Mouse (Mus musculus): ENCODE measurements around the gene Ralgapa2. TPM values are rescaled to one million over a fixed set of nuclear protein-coding genes. Genes with fewer than 3 reads are reported as not detected.

Gene Ralgapa2
- polyA plus RNA-seq, 1 experiment = 26.6 TPM

- no peaks in the 10 kb centered on the region for H3K36me3 ChIP-seq (ENCODE audit: control insufficient read depth, insufficient read depth, low read length, poor library complexity, severe bottlenecking)
- no peaks in the 10 kb centered on the region for H3K9me3 ChIP-seq (replicated peaks; ENCODE audit: control insufficient read depth, insufficient read depth, low read length, poor library complexity, severe bottlenecking)
- H3K27me3 ChIP-seq (ENCODE audit: control insufficient read depth, insufficient read depth, low read length, poor library complexity, severe bottlenecking) = no peaks in the 10 kb centered on the region
- no peak overlapping the region for H3K9ac ChIP-seq (ENCODE audit: low read depth, poor library complexity, severe bottlenecking)
- H3K4me3 ChIP-seq (ENCODE audit: low read depth, low read length) = no peak overlapping the region
- TF ChIP-seq CTCF (IDR thresholded peaks at IDR 0.05; ENCODE audit: low read depth, low read length) (no peak), EP300 (IDR thresholded peaks at IDR 0.05; ENCODE audit: insufficient read depth, low read depth, low read length) (no peak), POLR2A (IDR thresholded peaks at IDR 0.05; ENCODE audit: insufficient read depth, low read length) (no peak)
- H3K27ac ChIP-seq (ENCODE audit: insufficient read depth, low read length) = no peak overlapping the region
- peaks cover 3% of the 10 kb centered on the region for H3K4me1 ChIP-seq (ENCODE audit: control insufficient read depth, insufficient read depth, low read length)
Observed at GRCm38 (mm10) chr2:146324140-146324906, 187.8 kb downstream of the Ralgapa2 start.

- Histone ChIP-seq H3K4me1 (ENCODE audit: control insufficient read depth, insufficient read depth, low read length) (peaks cover 3% of the 10 kb centered on the region), H3K27me3 (ENCODE audit: control insufficient read depth, insufficient read depth, low read length, poor library complexity, severe bottlenecking) (no peaks in the 10 kb centered on the region), H3K27ac (ENCODE audit: insufficient read depth, low read length) (no peak overlapping the region), H3K9ac (ENCODE audit: low read depth, poor library complexity, severe bottlenecking) (no peak overlapping the region), H3K9me3 (replicated peaks; ENCODE audit: control insufficient read depth, insufficient read depth, low read length, poor library complexity, severe bottlenecking) (no peaks in the 10 kb centered on the region), H3K4me3 (ENCODE audit: low read depth, low read length) (no peak overlapping the region), H3K36me3 (ENCODE audit: control insufficient read depth, insufficient read depth, low read length, poor library complexity, severe bottlenecking) (no peaks in the 10 kb centered on the region)
- TF ChIP-seq CTCF (IDR thresholded peaks at IDR 0.05; ENCODE audit: low read depth, low read length) = no peak
- no peak for TF ChIP-seq EP300 (IDR thresholded peaks at IDR 0.05; ENCODE audit: insufficient read depth, low read depth, low read length)
- no peak for TF ChIP-seq POLR2A (IDR thresholded peaks at IDR 0.05; ENCODE audit: insufficient read depth, low read length)
Observed at GRCm38 (mm10) chr2:146323528-146323927, 188.6 kb downstream of the Ralgapa2 start.

GRCm38 (mm10) chr2:146322770-146323169 is 189.4 kb downstream of the Ralgapa2 start:
- H3K4me1 ChIP-seq (ENCODE audit: control insufficient read depth, insufficient read depth, low read length) = peaks cover 3% of the 10 kb centered on the region
- H3K9me3 ChIP-seq (replicated peaks; ENCODE audit: control insufficient read depth, insufficient read depth, low read length, poor library complexity, severe bottlenecking) = no peaks in the 10 kb centered on the region
- no peak overlapping the region for H3K4me3 ChIP-seq (ENCODE audit: low read depth, low read length)
- no peak overlapping the region for H3K9ac ChIP-seq (ENCODE audit: low read depth, poor library complexity, severe bottlenecking)
- H3K27me3 ChIP-seq (ENCODE audit: control insufficient read depth, insufficient read depth, low read length, poor library complexity, severe bottlenecking) = no peaks in the 10 kb centered on the region
- H3K36me3 ChIP-seq (ENCODE audit: control insufficient read depth, insufficient read depth, low read length, poor library complexity, severe bottlenecking) = no peaks in the 10 kb centered on the region
- TF ChIP-seq CTCF (IDR thresholded peaks at IDR 0.05; ENCODE audit: low read depth, low read length) = no peak
- no peak for TF ChIP-seq POLR2A (IDR thresholded peaks at IDR 0.05; ENCODE audit: insufficient read depth, low read length)
- no peak for TF ChIP-seq EP300 (IDR thresholded peaks at IDR 0.05; ENCODE audit: insufficient read depth, low read depth, low read length)
- no peak overlapping the region for H3K27ac ChIP-seq (ENCODE audit: insufficient read depth, low read length)

- no peaks in the 10 kb centered on the region for H3K27me3 ChIP-seq (ENCODE audit: control insufficient read depth, insufficient read depth, low read length, poor library complexity, severe bottlenecking)
- H3K4me3 ChIP-seq (ENCODE audit: low read depth, low read length) = no peak overlapping the region
- H3K9me3 ChIP-seq (replicated peaks; ENCODE audit: control insufficient read depth, insufficient read depth, low read length, poor library complexity, severe bottlenecking) = no peaks in the 10 kb centered on the region
- H3K36me3 ChIP-seq (ENCODE audit: control insufficient read depth, insufficient read depth, low read length, poor library complexity, severe bottlenecking) = no peaks in the 10 kb centered on the region
- TF ChIP-seq EP300 (IDR thresholded peaks at IDR 0.05; ENCODE audit: insufficient read depth, low read depth, low read length) (no peak), CTCF (IDR thresholded peaks at IDR 0.05; ENCODE audit: low read depth, low read length) (no peak), POLR2A (IDR thresholded peaks at IDR 0.05; ENCODE audit: insufficient read depth, low read length) (no peak)
- no peak overlapping the region for H3K27ac ChIP-seq (ENCODE audit: insufficient read depth, low read length)
- no peak overlapping the region for H3K9ac ChIP-seq (ENCODE audit: low read depth, poor library complexity, severe bottlenecking)
- peaks cover 3% of the 10 kb centered on the region for H3K4me1 ChIP-seq (ENCODE audit: control insufficient read depth, insufficient read depth, low read length)
Observed at GRCm38 (mm10) chr2:146322019-146322418, 190.1 kb downstream of the Ralgapa2 start.

- Histone ChIP-seq H3K4me1 (ENCODE audit: control insufficient read depth, insufficient read depth, low read length) (peaks cover 3% of the 10 kb centered on the region), H3K27me3 (ENCODE audit: control insufficient read depth, insufficient read depth, low read length, poor library complexity, severe bottlenecking) (no peaks in the 10 kb centered on the region), H3K9ac (ENCODE audit: low read depth, poor library complexity, severe bottlenecking) (no peak overlapping the region), H3K27ac (ENCODE audit: insufficient read depth, low read length) (no peak overlapping the region), H3K36me3 (ENCODE audit: control insufficient read depth, insufficient read depth, low read length, poor library complexity, severe bottlenecking) (no peaks in the 10 kb centered on the region), H3K4me3 (ENCODE audit: low read depth, low read length) (no peak overlapping the region), H3K9me3 (replicated peaks; ENCODE audit: control insufficient read depth, insufficient read depth, low read length, poor library complexity, severe bottlenecking) (no peaks in the 10 kb centered on the region)
- TF ChIP-seq CTCF (IDR thresholded peaks at IDR 0.05; ENCODE audit: low read depth, low read length) (no peak), POLR2A (IDR thresholded peaks at IDR 0.05; ENCODE audit: insufficient read depth, low read length) (no peak), EP300 (IDR thresholded peaks at IDR 0.05; ENCODE audit: insufficient read depth, low read depth, low read length) (no peak)
Observed at GRCm38 (mm10) chr2:146320666-146321065, 191.5 kb downstream of the Ralgapa2 start.

- Histone ChIP-seq H3K9me3 (replicated peaks; ENCODE audit: control insufficient read depth, insufficient read depth, low read length, poor library complexity, severe bottlenecking) (no peaks in the 10 kb centered on the region), H3K27me3 (ENCODE audit: control insufficient read depth, insufficient read depth, low read length, poor library complexity, severe bottlenecking) (no peaks in the 10 kb centered on the region), H3K27ac (ENCODE audit: insufficient read depth, low read length) (no peak overlapping the region), H3K9ac (ENCODE audit: low read depth, poor library complexity, severe bottlenecking) (no peak overlapping the region), H3K4me3 (ENCODE audit: low read depth, low read length) (no peak overlapping the region), H3K4me1 (ENCODE audit: control insufficient read depth, insufficient read depth, low read length) (no peaks in the 10 kb centered on the region), H3K36me3 (ENCODE audit: control insufficient read depth, insufficient read depth, low read length, poor library complexity, severe bottlenecking) (no peaks in the 10 kb centered on the region)
- TF ChIP-seq POLR2A (IDR thresholded peaks at IDR 0.05; ENCODE audit: insufficient read depth, low read length) (no peak), CTCF (IDR thresholded peaks at IDR 0.05; ENCODE audit: low read depth, low read length) (no peak), EP300 (IDR thresholded peaks at IDR 0.05; ENCODE audit: insufficient read depth, low read depth, low read length) (no peak)
Observed at GRCm38 (mm10) chr2:146314751-146315150, 197.4 kb downstream of the Ralgapa2 start.

All from ES-Bruce4 (cell line).